Mouse (Mus musculus) neural tube, embryonic 12.5 days (tissue): ENCODE results near the gene Olfr545. TPM values are rescaled to one million over a fixed set of nuclear protein-coding genes. Genes with fewer than 3 reads are reported as not detected.

Experiments used
- ATAC-seq: fragments of 200-750 bp; cut with Nextera tagmentation; 2 replicates; pipeline ENCODE4 v1.8.0; 2017; ENCODE audit warnings: low read depth, mild to moderate bottlenecking, moderate TSS enrichment, moderate library complexity; ENCODE audit not compliant: low FRiP score
- H3K27ac ChIP-seq: fragments of 300-500 bp; sonication (generic); 2 replicates; pipeline ENCODE4 v1.5.1; 2016
- H3K27me3 ChIP-seq: fragments of 300-500 bp; sonication (generic); replicated peaks from 2 replicates; pipeline ENCODE4 v1.6.1; 2016; ENCODE audit warnings: mild to moderate bottlenecking
- H3K36me3 ChIP-seq: fragments of 300-500 bp; sonication (generic); 2 replicates; pipeline ENCODE4 v1.6.1; 2016; ENCODE audit warnings: mild to moderate bottlenecking
- H3K4me1 ChIP-seq: fragments of 300-500 bp; sonication (generic); 2 replicates; pipeline ENCODE4 v1.6.1; 2016
- H3K4me2 ChIP-seq: fragments of 300-500 bp; sonication (generic); replicated peaks from 2 replicates; pipeline ENCODE4 v1.6.1; 2016; ENCODE audit warnings: mild to moderate bottlenecking
- H3K4me3 ChIP-seq: fragments of 300-500 bp; sonication (generic); 2 replicates; pipeline ENCODE4 v1.5.1; 2016
- H3K9ac ChIP-seq: fragments of 300-500 bp; sonication (generic); 2 replicates; pipeline ENCODE4 v1.6.1; 2016; ENCODE audit warnings: mild to moderate bottlenecking
- H3K9me3 ChIP-seq: fragments of 300-500 bp; sonication (generic); 2 replicates; pipeline ENCODE4 v1.6.1; 2016; ENCODE audit warnings: mild to moderate bottlenecking
- WGBS: fragments of 180-500 bp; shearing (Covaris S2); methylation state at CpG from one replicate; pipeline ENCODE4 v1.1.7; 2016; 5-methylcytosine and 5-hydroxymethylcytosine counted together
- polyA plus RNA-seq: library from polyadenylated mRNA; unstranded; fragments of >200 nt; fragmentation: Nextera tagmentation; extraction: Ambion mirVana; gene quantifications from 2 replicates; pipeline ENCODE4 v1.2.1, GENCODE M21; 2016

The Olfr545 gene
- polyA plus RNA-seq: 0.10 and 0.13 TPM in 2 replicates

- Histone ChIP-seq H3K4me3 (no peak within 1 kb of the TSS), H3K27ac (no peak within 1 kb of the TSS), H3K36me3 (no peaks in the 10 kb centered on the region), H3K9ac (no peak within 1 kb of the TSS), H3K4me2 (no peak within 1 kb of the TSS), H3K27me3 (no peaks in the 10 kb centered on the region), H3K9me3 (no peaks in the 10 kb centered on the region), H3K4me1 (no peaks in the 10 kb centered on the region)
- ATAC-seq: no peak
- WGBS: 71% methylated on average over 3 of the region's 3 CpGs
Measured at GRCm38 (mm10) chr7:102499473-102499872, at the start of gene Olfr545. Olfr545 (minus strand) TSS chr7:102499573.

- no peaks in the 10 kb centered on the region for H3K27me3 ChIP-seq
- no peak overlapping the region for H3K27ac ChIP-seq
- no peak overlapping the region for H3K4me3 ChIP-seq
- no peaks in the 10 kb centered on the region for H3K9me3 ChIP-seq
- ATAC-seq: no peak
- no peak overlapping the region for H3K4me2 ChIP-seq
- no peak overlapping the region for H3K9ac ChIP-seq
- H3K36me3 ChIP-seq: no peaks in the 10 kb centered on the region
- WGBS: 62% methylated on average over 3 of the region's 3 CpGs
- no peaks in the 10 kb centered on the region for H3K4me1 ChIP-seq
Measured at GRCm38 (mm10) chr7:102541251-102541650, 41.9 kb upstream of the Olfr545 start.

- WGBS: 91% methylated on average over 2 of the region's 2 CpGs
- Histone ChIP-seq H3K27ac (no peak within 1 kb of the TSS), H3K4me1 (no peaks in the 10 kb centered on the region), H3K4me2 (no peak within 1 kb of the TSS), H3K36me3 (no peaks in the 10 kb centered on the region), H3K9ac (no peak within 1 kb of the TSS), H3K9me3 (no peaks in the 10 kb centered on the region), H3K27me3 (no peaks in the 10 kb centered on the region), H3K4me3 (no peak within 1 kb of the TSS)
- no peak for ATAC-seq
Measured at GRCm38 (mm10) chr7:102540596-102540995, 41.2 kb upstream of the Olfr545 start, which contains the start of gene Olfr548-ps1. Olfr548-ps1 (plus strand) TSS chr7:102540896.

GRCm38 (mm10) chr7:102534449-102534848 lies 35.1 kb upstream of the Olfr545 start, which contains the start of gene Olfr547:
Olfr547 (plus strand) TSS chr7:102534749.
- Histone ChIP-seq H3K9ac (no peak within 1 kb of the TSS), H3K27me3 (no peaks in the 10 kb centered on the region), H3K4me2 (no peak within 1 kb of the TSS), H3K4me3 (no peak within 1 kb of the TSS), H3K36me3 (no peaks in the 10 kb centered on the region), H3K4me1 (no peaks in the 10 kb centered on the region), H3K9me3 (no peaks in the 10 kb centered on the region), H3K27ac (no peak within 1 kb of the TSS)
- no peak for ATAC-seq
- WGBS: 88% methylated on average over 1 of the region's 1 CpGs

GRCm38 (mm10) chr7:102529052-102529451 lies 29.7 kb upstream of the Olfr545 start:
- no peak overlapping the region for H3K4me3 ChIP-seq
- H3K36me3 ChIP-seq: no peaks in the 10 kb centered on the region
- no peak overlapping the region for H3K4me2 ChIP-seq
- 86% methylated on average over 1 of the region's 1 CpGs for WGBS
- no peak overlapping the region for H3K9ac ChIP-seq
- no peaks in the 10 kb centered on the region for H3K4me1 ChIP-seq
- ATAC-seq: no peak
- no peak overlapping the region for H3K27ac ChIP-seq
- H3K27me3 ChIP-seq: no peaks in the 10 kb centered on the region
- no peaks in the 10 kb centered on the region for H3K9me3 ChIP-seq

GRCm38 (mm10) chr7:102517051-102517335 lies 17.6 kb upstream of the Olfr545 start:
- Histone ChIP-seq H3K9ac (no peak overlapping the region), H3K9me3 (no peaks in the 10 kb centered on the region), H3K27ac (no peak overlapping the region), H3K4me2 (no peak overlapping the region), H3K27me3 (no peaks in the 10 kb centered on the region), H3K4me1 (peaks cover 4% of the 10 kb centered on the region; the same call in 1 of the 2 replicates), H3K4me3 (no peak overlapping the region), H3K36me3 (no peaks in the 10 kb centered on the region)
- no peak for ATAC-seq
- WGBS: 95% methylated on average over 2 of the region's 2 CpGs

- no peak for ATAC-seq
- Histone ChIP-seq H3K27me3 (no peaks in the 10 kb centered on the region), H3K4me3 (no peak overlapping the region), H3K36me3 (no peaks in the 10 kb centered on the region), H3K9me3 (no peaks in the 10 kb centered on the region), H3K4me2 (no peak overlapping the region), H3K27ac (no peak overlapping the region), H3K9ac (no peak overlapping the region), H3K4me1 (peaks cover 4% of the 10 kb centered on the region; the same call in 1 of the 2 replicates)
- 81% methylated on average over 10 of the region's 10 CpGs for WGBS
Measured at GRCm38 (mm10) chr7:102516261-102517050, 17.1 kb upstream of the Olfr545 start.

- Histone ChIP-seq H3K4me1 (peaks cover 4% of the 10 kb centered on the region; the same call in 1 of the 2 replicates), H3K4me3 (no peak overlapping the region), H3K4me2 (no peak overlapping the region), H3K27me3 (no peaks in the 10 kb centered on the region), H3K9ac (no peak overlapping the region), H3K27ac (no peak overlapping the region), H3K9me3 (no peaks in the 10 kb centered on the region), H3K36me3 (no peaks in the 10 kb centered on the region)
- 78% methylated on average over 4 of the region's 4 CpGs for WGBS
- ATAC-seq: no peak
Measured at GRCm38 (mm10) chr7:102514144-102514543, 14.8 kb upstream of the Olfr545 start.

GRCm38 (mm10) chr7:102512814-102513435 lies 13.6 kb upstream of the Olfr545 start:
- H3K4me1 ChIP-seq: peaks cover 4% of the 10 kb centered on the region; the same call in 1 of the 2 replicates
- no peaks in the 10 kb centered on the region for H3K36me3 ChIP-seq
- H3K27me3 ChIP-seq: no peaks in the 10 kb centered on the region
- peak overlapping the region; percentile 91 for H3K4me2 ChIP-seq
- peak overlapping the region; percentile 49 for H3K4me3 ChIP-seq
- no peaks in the 10 kb centered on the region for H3K9me3 ChIP-seq
- no peak overlapping the region for H3K27ac ChIP-seq
- ATAC-seq: peak; percentile 97
- H3K9ac ChIP-seq: peak overlapping the region; percentile 65
- WGBS: 2% methylated on average over 54 of the region's 54 CpGs

- WGBS: 93% methylated on average over 10 of the region's 10 CpGs
Measured at GRCm38 (mm10) chr7:102511927-102512326, 12.6 kb upstream of the Olfr545 start.

GRCm38 (mm10) chr7:102509726-102510125 lies 10.4 kb upstream of the Olfr545 start:
- H3K27ac ChIP-seq: no peak overlapping the region
- no peak overlapping the region for H3K9ac ChIP-seq
- ATAC-seq: no peak
- H3K4me3 ChIP-seq: no peak overlapping the region
- no peak overlapping the region for H3K4me2 ChIP-seq
- 69% methylated on average over 7 of the region's 7 CpGs for WGBS
- H3K4me1 ChIP-seq: peaks cover 4% of the 10 kb centered on the region; the same call in 1 of the 2 replicates
- no peaks in the 10 kb centered on the region for H3K27me3 ChIP-seq
- no peaks in the 10 kb centered on the region for H3K36me3 ChIP-seq
- H3K9me3 ChIP-seq: no peaks in the 10 kb centered on the region

More at GRCm38 (mm10) chr7:102511927-102512326, 12.6 kb upstream of the Olfr545 start:
- Histone ChIP-seq H3K36me3 (no peaks in the 10 kb centered on the region), H3K9me3 (no peaks in the 10 kb centered on the region), H3K4me2 (no peak overlapping the region), H3K4me3 (no peak overlapping the region), H3K4me1 (peaks cover 4% of the 10 kb centered on the region; the same call in 1 of the 2 replicates), H3K27ac (no peak overlapping the region), H3K27me3 (no peaks in the 10 kb centered on the region), H3K9ac (no peak overlapping the region)
- ATAC-seq: no peak

- Histone ChIP-seq H3K9ac (no peak overlapping the region), H3K27me3 (no peaks in the 10 kb centered on the region), H3K4me2 (no peak overlapping the region), H3K36me3 (no peaks in the 10 kb centered on the region), H3K9me3 (no peaks in the 10 kb centered on the region), H3K27ac (no peak overlapping the region), H3K4me1 (peaks cover 4% of the 10 kb centered on the region; the same call in 1 of the 2 replicates), H3K4me3 (no peak overlapping the region)
- WGBS: 88% methylated on average over 6 of the region's 6 CpGs
- no peak for ATAC-seq
Measured at GRCm38 (mm10) chr7:102508666-102509065, 9.3 kb upstream of the Olfr545 start.
